Mouse (Mus musculus): ENCODE measurements at regions not wholly inside any gene's neighbourhood (a gene's known extent, or its start where the extent isn't known, plus 50 kb on each side); places are given as distances from the start of the nearest gene placed in this dataset.

- TF ChIP-seq GATA1 (IDR thresholded peaks at IDR 0.05; ENCODE audit: borderline replicate concordance, low read length), result no peak
- TF ChIP-seq FLI1 (IDR thresholded peaks at IDR 0.05; ENCODE audit: low read length), result no peak
These were observed 57.5 kb upstream of the Pdk3 start for GRCm38 (mm10) chrX:93889394-93890042.
